Mouse (Mus musculus) heart, adult 2 months (tissue): ENCODE measurements at regions not wholly inside any gene's neighbourhood (a gene's known extent, or its start where the extent isn't known, plus 50 kb on each side); places are given as distances from the start of the nearest gene placed in this dataset.

ENCODE experiments used
- DNase-seq, 2 experiments: peaks; one replicate each; pipeline ENCODE4 v3.0.0; 2021
- H3K27ac ChIP-seq: fragments of 200-600 bp; 2 replicates; pipeline ENCODE4 v1.8.1; 2022
- H3K27me3 ChIP-seq: fragments of 200-500 bp; 2 replicates; pipeline ENCODE4 v1.6.1; 2012; ENCODE audit warnings: mild to moderate bottlenecking, low read length, inconsistent platforms, mixed read lengths; ENCODE audit not compliant: control insufficient read depth, insufficient read depth
- H3K36me3 ChIP-seq: fragments of 200-500 bp; 2 replicates; pipeline ENCODE4 v1.6.1; 2012; ENCODE audit warnings: low read length, inconsistent platforms; ENCODE audit not compliant: control insufficient read depth, insufficient read depth
- H3K4me1 ChIP-seq: fragments of 200-500 bp; 2 replicates; pipeline ENCODE4 v1.6.1; 2011; ENCODE audit warnings: low read length; ENCODE audit not compliant: control insufficient read depth, insufficient read depth
- H3K4me3 ChIP-seq: fragments of 200-600 bp; 2 replicates; pipeline ENCODE4 v1.8.1; 2022
- H3K79me2 ChIP-seq: fragments of 200-500 bp; replicated peaks from 2 replicates; pipeline ENCODE4 v1.6.1; 2012; ENCODE audit warnings: mild to moderate bottlenecking, inconsistent platforms, low read length, moderate library complexity, mixed read lengths; ENCODE audit not compliant: control insufficient read depth, insufficient read depth
- H3K9ac ChIP-seq: fragments of 200-500 bp; 2 replicates; pipeline ENCODE4 v1.6.1; 2012; ENCODE audit warnings: low read depth, mild to moderate bottlenecking, control low read depth, inconsistent platforms, low read length, mixed read lengths
- CTCF ChIP-seq: fragments of 200-600 bp; IDR thresholded peaks from 2 replicates; pipeline ENCODE4 v1.8.1; 2022; ENCODE audit warnings: antibody characterized with exemption, mild to moderate bottlenecking, moderate library complexity
- EP300 ChIP-seq: fragments of 200-500 bp; IDR thresholded peaks from 2 replicates; pipeline ENCODE4 v1.6.1; 2011; ENCODE audit warnings: low read depth, low read length, control low read depth; ENCODE audit not compliant: insufficient read depth
- POLR2A ChIP-seq: fragments of 200-500 bp; IDR thresholded peaks from 2 replicates; pipeline ENCODE4 v1.6.1; 2011; ENCODE audit warnings: mild to moderate bottlenecking, low read depth, low read length, control low read depth; ENCODE audit not compliant: insufficient read depth
- WGBS: fragments of 180-500 bp; shearing (Covaris S2); methylation state at CpG from one replicate; pipeline ENCODE4 v1.1.7; 2018; 5-methylcytosine and 5-hydroxymethylcytosine counted together
- intact Hi-C: fragments of 180-260 bp; cut with DNase I; formaldehyde crosslinking; loops from one replicate; pipeline ENCODE4 v1.15.1; 2025

- Histone ChIP-seq H3K27me3 (no peaks in the 10 kb centered on the region), H3K4me1 (no peaks in the 10 kb centered on the region), H3K9ac (no peak overlapping the region), H3K27ac (no peak overlapping the region), H3K4me3 (no peak overlapping the region), H3K36me3 (no peaks in the 10 kb centered on the region), H3K79me2 (no peaks in the 10 kb centered on the region)
- intact Hi-C loops, result loop anchor here (5.0 kb wide), 1 partner anchor 235 kb away; no protein-coding TSS in a partner anchor
- no peak for DNase-seq
- no peak for TF ChIP-seq CTCF
- no peak for TF ChIP-seq POLR2A
- no peak for TF ChIP-seq EP300
These were observed 690.5 kb downstream of the Plod2 start for GRCm38 (mm10) chr9:93232562-93232961.

GRCm38 (mm10) chr9:93252146-93252545 is 710.1 kb downstream of the Plod2 start:
- no peak for TF ChIP-seq EP300

GRCm38 (mm10) chr9:93297332-93297731 is 755.3 kb downstream of the Plod2 start:
- 69% methylated on average over 2 of the region's 2 CpGs for WGBS
- no peak overlapping the region for H3K27ac ChIP-seq

More at GRCm38 (mm10) chr9:93252146-93252545, 710.1 kb downstream of the Plod2 start:
- 62% methylated on average over 3 of the region's 3 CpGs for WGBS
- no peaks in the 10 kb centered on the region for H3K79me2 ChIP-seq
- no peak overlapping the region for H3K27ac ChIP-seq
- no peaks in the 10 kb centered on the region for H3K4me1 ChIP-seq
- no peak overlapping the region for H3K4me3 ChIP-seq
- H3K9ac ChIP-seq, result no peak overlapping the region
- intact Hi-C loops, result no loop called here
- H3K36me3 ChIP-seq, result no peaks in the 10 kb centered on the region
- DNase-seq, result no peak
- H3K27me3 ChIP-seq, result no peaks in the 10 kb centered on the region

GRCm38 (mm10) chr9:93306753-93307152 is 764.7 kb downstream of the Plod2 start:
- Histone ChIP-seq H3K27me3 (no peaks in the 10 kb centered on the region), H3K9ac (no peak overlapping the region), H3K4me3 (no peak overlapping the region), H3K79me2 (no peaks in the 10 kb centered on the region), H3K27ac (no peak overlapping the region), H3K36me3 (no peaks in the 10 kb centered on the region), H3K4me1 (no peaks in the 10 kb centered on the region)
- intact Hi-C loops, result no loop called here
- DNase-seq, result no peak
- TF ChIP-seq EP300 (no peak), CTCF (no peak), POLR2A (no peak)
- 45% methylated on average over 2 of the region's 2 CpGs for WGBS

More at GRCm38 (mm10) chr9:93297332-93297731, 755.3 kb downstream of the Plod2 start:
- TF ChIP-seq POLR2A, result no peak
- TF ChIP-seq CTCF, result no peak
- no peak for TF ChIP-seq EP300
- Histone ChIP-seq H3K4me3 (no peak overlapping the region), H3K79me2 (no peaks in the 10 kb centered on the region), H3K4me1 (no peaks in the 10 kb centered on the region), H3K36me3 (no peaks in the 10 kb centered on the region), H3K9ac (no peak overlapping the region), H3K27me3 (no peaks in the 10 kb centered on the region)
- intact Hi-C loops, result no loop called here
- DNase-seq, result no peak

GRCm38 (mm10) chr9:93328997-93329682 is 787.1 kb downstream of the Plod2 start:
- intact Hi-C loops, result no loop called here
- DNase-seq, result no peak
- no peak overlapping the region for H3K4me3 ChIP-seq
- TF ChIP-seq POLR2A (no peak), CTCF (no peak), EP300 (no peak)
- no peak overlapping the region for H3K9ac ChIP-seq
- WGBS, result 51% methylated on average over 2 of the region's 2 CpGs
- no peaks in the 10 kb centered on the region for H3K36me3 ChIP-seq
- no peaks in the 10 kb centered on the region for H3K4me1 ChIP-seq
- H3K27ac ChIP-seq, result no peak overlapping the region
- no peaks in the 10 kb centered on the region for H3K27me3 ChIP-seq
- H3K79me2 ChIP-seq, result no peaks in the 10 kb centered on the region
